In genomic region chr10:70842176-70842838, GRCm38 (mm10) we compare ENCODE assay signal across 17 mouse cellular contexts.
"Had no signal": no experiment of that assay in that cellular context is flagged by ENCODE, and none has a peak within 500 bp of the region (broad histone marks: within the 10 kb centered on the region; RNA-seq: fewer than 3 reads in every experiment).

No protein-coding gene starts in this region.

- H3K27ac ChIP-seq: liver, embryonic 15.5 days; lung, embryonic 15.5 days; macrophage; midbrain, embryonic 12.5 days; neural tube, embryonic 12.5 days; stomach, embryonic 15.5 days; stomach, postnatal 0 days had no signal

- H3K27me3 ChIP-seq: liver, embryonic 15.5 days; lung, embryonic 15.5 days; megakaryocyte, embryonic 14.5 days; midbrain, embryonic 12.5 days; neural tube, embryonic 12.5 days; stomach, embryonic 15.5 days had no signal

- H3K9ac ChIP-seq: liver, embryonic 15.5 days; liver, postnatal 0 days; lung, embryonic 15.5 days; midbrain, embryonic 12.5 days; neural tube, embryonic 12.5 days; stomach, embryonic 15.5 days had no signal

- H3K9me3 ChIP-seq: liver, embryonic 15.5 days; lung, embryonic 15.5 days; midbrain, embryonic 12.5 days; stomach, embryonic 15.5 days had no signal

- H3K36me3 ChIP-seq: liver, embryonic 15.5 days; lung, embryonic 15.5 days; midbrain, embryonic 12.5 days; neural tube, embryonic 12.5 days; stomach, embryonic 15.5 days had no signal

- DNase-seq: liver, postnatal 0 days; lung, adult 2 months; lung, postnatal 14 days; lung, postnatal 36 days; midbrain, embryonic 14.5 days; right cerebral cortex, postnatal 14 days; thymus, adult 18-20 months; thymus, postnatal 25 days; thymus, postnatal 4 days had no signal

- H3K4me3 ChIP-seq: liver, embryonic 15.5 days; lung, embryonic 15.5 days; megakaryocyte, embryonic 14.5 days; midbrain, embryonic 12.5 days; neural tube, embryonic 12.5 days; stomach, embryonic 15.5 days had no signal

- H3K4me1 ChIP-seq: liver, embryonic 15.5 days; lung, embryonic 15.5 days; megakaryocyte, embryonic 14.5 days; midbrain, embryonic 12.5 days; neural tube, embryonic 12.5 days; stomach, embryonic 15.5 days had no signal
